Comparison of ENCODE assay signal across 8 mouse cellular contexts in genomic region chr12:55499031-55499430, GRCm38 (mm10). TPM values are rescaled to one million over a fixed set of nuclear protein-coding genes. Genes with fewer than 3 reads are reported as not detected.
A peak's percentile ranks its signal among the peaks of the same experiment; 100 is the strongest.
DNase-seq lines count a peak whose midpoint lies in the region; ATAC-seq lines count a peak whose summit lies in the region.

No protein-coding gene starts in this region.

- no peak overlapping the region for H3K4me3 ChIP-seq in hindbrain, embryonic 13.5 days

- H3K4me2 ChIP-seq in hindbrain, embryonic 13.5 days, result 0 out of 2 replicates have a peak overlapping the region, but pooled peaks have one; percentile 29

- H3K9ac ChIP-seq in hindbrain, embryonic 13.5 days, result no peak overlapping the region

- no peak overlapping the region for H3K27ac ChIP-seq in hindbrain, embryonic 13.5 days

- peak; percentile 86 for DNase-seq in R1 (ENCODE audit: low read depth, low spot score)
- peak; percentile 84 for DNase-seq in cerebellum, adult 8-10 months
- DNase-seq in forelimb bud, embryonic 11.5 days (ENCODE audit: low read depth, low spot score), result peak; percentile 87
- peak; percentile 65 to 90 for DNase-seq in layer of hippocampus, postnatal 25 days (ENCODE audit: extremely low spot score in 1 of 2, low spot score in 1 of 2)
- DNase-seq in lung, postnatal 25 days (ENCODE audit: low spot score), result peak; percentile 84
- DNase-seq in retina, postnatal 7 days (ENCODE audit: low read depth, low spot score), result peak; percentile 79
- DNase-seq in thymus, postnatal 4 days, result peak; percentile 86

- ATAC-seq in hindbrain, embryonic 13.5 days (ENCODE audit: low FRiP score), result peak; percentile 73

- 0 out of 2 replicates have a peak, but pooled peaks cover 1% of the 10 kb centered on the region for H3K4me1 ChIP-seq in hindbrain, embryonic 13.5 days (replicated peaks)

- no peaks in the 10 kb centered on the region for H3K9me3 ChIP-seq in hindbrain, embryonic 13.5 days

- H3K36me3 ChIP-seq in hindbrain, embryonic 13.5 days, result no peaks in the 10 kb centered on the region

- 1% methylated on average over 10 of the region's 10 CpGs for WGBS in hindbrain, embryonic 13.5 days

- H3K27me3 ChIP-seq in hindbrain, embryonic 13.5 days, result 0 out of 2 replicates have a peak, but pooled peaks cover 7% of the 10 kb centered on the region

RNA-seq across cellular contexts. Expression of gene Nfkbia, which starts 6.6 kb away (rescaled TPM):
- 55.3 and 60.7 TPM in 2 replicates for polyA plus RNA-seq in hindbrain, embryonic 13.5 days (2015; fragmentation: Nextera tagmentation; extraction: Ambion mirVana)
- total RNA-seq in layer of hippocampus, postnatal 25 days (2021), result 10 to 100 TPM; 26.8 to 44.1 TPM
